In the genomic region with DNA sequence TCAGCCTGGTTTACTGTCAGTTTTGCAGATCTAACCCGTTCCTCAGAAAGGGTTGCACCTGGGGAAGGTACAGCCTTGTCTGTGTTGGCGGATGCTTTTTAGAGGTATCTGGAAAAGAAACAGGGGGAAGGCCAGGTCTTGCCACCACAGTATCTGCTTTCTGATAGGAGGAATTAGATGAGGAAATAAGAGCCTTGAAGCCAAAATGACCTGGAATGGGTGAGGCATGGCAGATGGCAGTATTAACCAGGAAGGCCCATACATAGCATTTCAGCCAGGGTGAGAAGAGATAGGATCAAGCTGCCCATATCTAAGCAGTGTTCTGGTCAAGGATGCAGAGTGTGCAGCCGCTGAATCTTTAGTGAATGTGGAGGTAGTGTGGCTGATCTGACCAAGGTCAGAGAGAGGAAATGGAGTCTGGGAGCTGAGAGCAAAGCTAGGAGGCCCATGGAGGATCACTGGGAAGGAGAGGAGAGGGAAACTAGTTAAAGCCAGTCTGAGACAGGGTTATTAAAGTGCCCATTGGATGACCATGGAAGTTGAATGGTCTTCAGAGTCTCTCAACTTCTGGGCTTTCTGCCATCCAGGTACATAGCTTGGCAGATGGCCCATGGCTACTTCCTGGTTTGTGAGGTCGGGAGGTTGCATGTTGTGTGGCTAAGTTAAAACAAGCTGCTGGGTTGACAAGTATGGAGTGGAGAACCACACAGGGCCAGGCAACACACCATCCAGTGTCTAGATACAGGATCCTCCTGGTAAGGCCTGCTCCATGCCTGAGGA, we compare ENCODE assay signal across 9 mouse cellular contexts. TPM values are rescaled to one million over a fixed set of nuclear protein-coding genes. Genes with fewer than 3 reads are reported as not detected.
A peak's percentile ranks its signal among the peaks of the same experiment; 100 is the strongest.
DNase-seq lines count a peak whose midpoint lies in the region; ATAC-seq and TF ChIP-seq lines count a peak whose summit lies in the region.
"Had no signal": no experiment of that assay in that cellular context is flagged by ENCODE, and none has a peak within 500 bp of the region (broad histone marks: within the 10 kb centered on the region; RNA-seq: fewer than 3 reads in every experiment).

No protein-coding gene starts in this region.

- no peak overlapping the region for H3K4me3 ChIP-seq in forebrain, embryonic 15.5 days
- H3K4me3 ChIP-seq in forebrain, postnatal 0 days (ENCODE audit: low read depth, low read length) = no peak overlapping the region
- no peak overlapping the region for H3K4me3 ChIP-seq in left cerebral cortex, adult 2 months
- H3K4me3 ChIP-seq in hindbrain, embryonic 16.5 days (ENCODE audit: low read length) = no peak overlapping the region
- H3K4me3 ChIP-seq: liver, embryonic 15.5 days had no signal

- ATAC-seq in forebrain, embryonic 15.5 days (replicated peaks) = no peak
- no peak for ATAC-seq in forebrain, postnatal 0 days
- no peak for ATAC-seq in hindbrain, embryonic 16.5 days

- DNase-seq in forebrain, postnatal 0 days = no peak
- DNase-seq in left cerebral cortex, adult 2 months (ENCODE audit: extremely low spot score in 1 of 2, low spot score in 2 of 2) = no peak
- no peak for DNase-seq in left cerebral cortex, adult 9 months (ENCODE audit: low spot score in 2 of 2)
- peak; percentile 63 for DNase-seq in lung, postnatal 14 days
- no peak for DNase-seq in frontal cortex, postnatal 25 days (ENCODE audit: low spot score in 2 of 2)
- no peak for DNase-seq in right cerebral cortex, adult 2 months (ENCODE audit: low spot score in 2 of 2)

- no peak for TF ChIP-seq CTCF in forebrain, postnatal 0 days (IDR thresholded peaks at IDR 0.05; ENCODE audit: low read depth)
- no peak for TF ChIP-seq CTCF in left cerebral cortex, adult 2 months (IDR thresholded peaks at IDR 0.05)

- intact Hi-C loops in left cerebral cortex, adult 2 months (cut with DNase I) = no loop called here

- H3K9me3 ChIP-seq in forebrain, embryonic 15.5 days = no peaks in the 10 kb centered on the region
- no peaks in the 10 kb centered on the region for H3K9me3 ChIP-seq in forebrain, postnatal 0 days (ENCODE audit: low read length)
- no peaks in the 10 kb centered on the region for H3K9me3 ChIP-seq in hindbrain, embryonic 16.5 days (ENCODE audit: control insufficient read depth, low read length)
- H3K9me3 ChIP-seq: liver, embryonic 15.5 days had no signal

- peak overlapping the region; percentile 45 for H3K27ac ChIP-seq in forebrain, embryonic 15.5 days (replicated peaks)
- H3K27ac ChIP-seq in forebrain, postnatal 0 days (ENCODE audit: low read depth, low read length) = no peak overlapping the region
- H3K27ac ChIP-seq in left cerebral cortex, adult 2 months = peak overlapping the region; percentile 32
- H3K27ac ChIP-seq in hindbrain, embryonic 16.5 days (ENCODE audit: low read depth, low read length) = 0 out of 2 replicates have a peak overlapping the region, but pooled peaks have one; percentile 41
- H3K27ac ChIP-seq: liver, embryonic 15.5 days had no signal

- no peak overlapping the region for H3K9ac ChIP-seq in forebrain, embryonic 15.5 days (replicated peaks)
- no peak overlapping the region for H3K9ac ChIP-seq in forebrain, postnatal 0 days
- H3K9ac ChIP-seq in hindbrain, embryonic 16.5 days (ENCODE audit: low read depth, low read length) = no peak overlapping the region
- H3K9ac ChIP-seq: liver, embryonic 15.5 days had no signal

- H3K4me2 ChIP-seq in forebrain, embryonic 15.5 days (replicated peaks) = no peak overlapping the region
- no peak overlapping the region for H3K4me2 ChIP-seq in forebrain, postnatal 0 days (ENCODE audit: low read depth)
- no peak overlapping the region for H3K4me2 ChIP-seq in hindbrain, embryonic 16.5 days (ENCODE audit: low read length)
- H3K4me2 ChIP-seq: liver, embryonic 15.5 days had no signal

- H3K4me1 ChIP-seq in forebrain, embryonic 15.5 days = peaks cover 23% of the 10 kb centered on the region
- no peaks in the 10 kb centered on the region for H3K4me1 ChIP-seq in forebrain, postnatal 0 days (ENCODE audit: insufficient read depth)
- H3K4me1 ChIP-seq in hindbrain, embryonic 16.5 days (ENCODE audit: control insufficient read depth, insufficient read depth, low read depth, low read length) = peaks cover 7% of the 10 kb centered on the region; the same call in 1 of the 2 replicates
- H3K4me1 ChIP-seq: liver, embryonic 15.5 days had no signal

- H3K27me3 ChIP-seq in forebrain, embryonic 15.5 days = no peaks in the 10 kb centered on the region
- H3K27me3 ChIP-seq in forebrain, postnatal 0 days (ENCODE audit: insufficient read depth, low read length) = no peaks in the 10 kb centered on the region
- H3K27me3 ChIP-seq in hindbrain, embryonic 16.5 days (replicated peaks; ENCODE audit: control insufficient read depth, insufficient read depth, low read length) = no peaks in the 10 kb centered on the region
- H3K27me3 ChIP-seq: liver, embryonic 15.5 days had no signal

- WGBS in forebrain, embryonic 15.5 days = 87% methylated on average over 4 of the region's 4 CpGs
- WGBS in forebrain, postnatal 0 days = 78% methylated on average over 4 of the region's 4 CpGs
- WGBS in hindbrain, embryonic 16.5 days = 84% methylated on average over 4 of the region's 4 CpGs

- H3K36me3 ChIP-seq in forebrain, embryonic 15.5 days = peaks cover 14% of the 10 kb centered on the region
- peaks cover 70% of the 10 kb centered on the region for H3K36me3 ChIP-seq in forebrain, postnatal 0 days (ENCODE audit: insufficient read depth)
- H3K36me3 ChIP-seq in hindbrain, embryonic 16.5 days (ENCODE audit: control insufficient read depth, insufficient read depth, low read length) = peaks cover 18% of the 10 kb centered on the region

RNA-seq across cellular contexts. Expression of a gene that starts 17.4 kb away (rescaled TPM):
- polyA plus RNA-seq in forebrain, embryonic 15.5 days (2015; fragmentation: Nextera tagmentation; extraction: Ambion mirVana) = 46.3 and 49.7 TPM in 2 replicates
- total RNA-seq in forebrain, postnatal 0 days (2014; rRNA removed) = 74.3 and 93.6 TPM in 2 replicates
- polyA plus RNA-seq in forebrain, postnatal 0 days (2015; fragmentation: Nextera tagmentation; extraction: Ambion mirVana) = 57.7 and 76.0 TPM in 2 replicates
- 10 to 100 TPM; 46.5 to 51.5 TPM for total RNA-seq in left cerebral cortex, adult 2 months (2021)
- 87.0 and 87.2 TPM in 2 replicates for polyA plus RNA-seq in hindbrain, embryonic 16.5 days (2015; fragmentation: Nextera tagmentation; extraction: Ambion mirVana)

RNA-seq across cellular contexts. Expression of a gene that starts 20.3 kb away (rescaled TPM):
- polyA plus RNA-seq in forebrain, embryonic 15.5 days (2015; fragmentation: Nextera tagmentation; extraction: Ambion mirVana) = 93.0 and 99.8 TPM in 2 replicates
- 146 and 174 TPM in 2 replicates for total RNA-seq in forebrain, postnatal 0 days (2014; rRNA removed)
- 81.3 and 102 TPM in 2 replicates for polyA plus RNA-seq in forebrain, postnatal 0 days (2015; fragmentation: Nextera tagmentation; extraction: Ambion mirVana)
- total RNA-seq in left cerebral cortex, adult 2 months (2021) = 100 to 1,000 TPM; 126 to 127 TPM
- 176 and 179 TPM in 2 replicates for polyA plus RNA-seq in hindbrain, embryonic 16.5 days (2015; fragmentation: Nextera tagmentation; extraction: Ambion mirVana)
